Mouse (Mus musculus) olfactory bulb, adult 2 months (tissue): ENCODE measurements at regions not wholly inside any gene's neighbourhood (a gene's known extent, or its start where the extent isn't known, plus 50 kb on each side); places are given as distances from the start of the nearest gene placed in this dataset.

Experiments used
- H3K27ac ChIP-seq: fragments of 200-500 bp; 2 replicates; pipeline ENCODE4 v1.5.1; 2012; ENCODE audit warnings: low read depth, low read length; ENCODE audit not compliant: insufficient read depth
- H3K4me1 ChIP-seq: fragments of 200-500 bp; 2 replicates; pipeline ENCODE4 v1.6.1; 2012; ENCODE audit warnings: low read length; ENCODE audit not compliant: control insufficient read depth, insufficient read depth
- H3K4me3 ChIP-seq: fragments of 200-500 bp; 2 replicates; pipeline ENCODE4 v1.5.1; 2012; ENCODE audit warnings: mild to moderate bottlenecking, low read depth, low read length, moderate library complexity; ENCODE audit not compliant: insufficient read depth
- CTCF ChIP-seq: fragments of 200-500 bp; IDR thresholded peaks from 2 replicates; pipeline ENCODE4 v1.5.1; 2012; ENCODE audit warnings: low read depth, mild to moderate bottlenecking, low read length, moderate library complexity; ENCODE audit not compliant: insufficient read depth
- POLR2A ChIP-seq: fragments of 200-500 bp; IDR thresholded peaks from 2 replicates; pipeline ENCODE4 v1.6.1; 2012; ENCODE audit warnings: mild to moderate bottlenecking, low read depth, low read length, moderate library complexity; ENCODE audit not compliant: insufficient read depth
- WGBS: fragments of 180-500 bp; shearing (Covaris S2); methylation state at CpG from one replicate; pipeline ENCODE4 v1.1.7; 2018; 5-methylcytosine and 5-hydroxymethylcytosine counted together

DNA sequence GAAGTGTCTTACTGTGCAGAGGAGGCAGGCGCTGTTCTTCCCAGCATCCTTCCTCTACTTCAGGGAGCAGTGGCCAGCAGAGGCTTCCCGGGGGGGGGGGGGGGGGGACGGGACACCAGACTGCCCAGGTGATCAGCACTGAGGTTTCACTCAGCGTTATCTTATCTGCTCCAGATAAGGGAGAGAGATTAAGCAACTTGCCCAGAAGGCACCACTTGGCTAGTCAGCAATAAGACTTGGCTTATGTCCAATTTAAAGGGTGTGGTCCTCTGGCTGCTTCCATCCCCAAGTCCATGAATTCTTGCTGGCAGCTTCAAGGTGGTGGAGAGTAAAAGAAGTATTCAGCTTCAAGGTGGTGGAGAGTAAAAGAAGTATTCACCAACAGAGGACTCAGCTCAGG lies 108.9 kb upstream of the Ptch1 start:
- WGBS, result 51% methylated on average over 4 of the region's 4 CpGs
- TF ChIP-seq POLR2A, result no peak
- no peak for TF ChIP-seq CTCF
- no peaks in the 10 kb centered on the region; the same call in 1 of the 2 replicates for H3K4me1 ChIP-seq
- H3K27ac ChIP-seq, result no peak overlapping the region
- no peak overlapping the region for H3K4me3 ChIP-seq

DNA sequence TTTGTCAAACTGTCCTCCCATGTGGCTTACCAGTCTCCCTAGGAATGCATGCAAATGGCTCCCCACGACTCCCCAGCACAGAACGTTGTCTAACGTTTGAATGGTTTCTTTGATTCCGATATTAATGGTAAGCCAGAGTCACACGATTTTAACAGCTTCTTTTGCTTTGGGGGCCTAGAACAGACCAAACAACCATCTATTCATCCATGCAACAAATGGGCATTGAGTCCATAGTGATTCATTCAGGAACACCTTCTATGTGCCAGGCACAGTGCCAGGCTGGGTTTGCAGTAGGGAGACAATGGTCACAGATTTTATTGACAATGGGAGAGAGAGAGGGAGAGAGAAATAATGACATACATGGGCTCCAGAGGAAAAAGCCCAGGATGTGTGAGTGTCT lies 118.6 kb upstream of the Ptch1 start:
- Histone ChIP-seq H3K27ac (no peak overlapping the region), H3K4me3 (no peak overlapping the region), H3K4me1 (peaks cover 6% of the 10 kb centered on the region)
- TF ChIP-seq POLR2A, result no peak
- no peak for TF ChIP-seq CTCF
- 52% methylated on average over 5 of the region's 5 CpGs for WGBS

DNA sequence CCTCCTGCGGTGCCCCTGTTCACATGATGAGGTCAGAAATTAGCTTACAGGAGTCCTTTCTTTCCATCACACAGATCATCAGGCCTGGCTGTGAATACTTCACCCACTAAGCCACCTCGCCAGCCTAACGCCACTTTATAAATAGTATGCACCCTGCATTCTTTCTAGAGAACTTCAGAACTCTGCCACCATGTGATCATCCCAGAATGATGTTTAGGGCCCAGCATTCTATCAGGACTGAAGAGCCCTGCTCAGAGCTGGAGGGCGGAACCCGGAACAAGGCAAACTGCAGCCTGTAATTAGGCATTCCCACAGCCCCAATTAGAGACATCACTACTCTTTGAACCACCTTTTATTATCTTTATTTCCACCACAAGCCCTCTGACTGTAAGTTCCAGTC lies 120.2 kb upstream of the Ptch1 start:
- 35% methylated on average over 5 of the region's 5 CpGs for WGBS
- no peak for TF ChIP-seq POLR2A
- TF ChIP-seq CTCF, result no peak
- no peak overlapping the region for H3K27ac ChIP-seq
- peaks cover 6% of the 10 kb centered on the region for H3K4me1 ChIP-seq
- H3K4me3 ChIP-seq, result no peak overlapping the region

DNA sequence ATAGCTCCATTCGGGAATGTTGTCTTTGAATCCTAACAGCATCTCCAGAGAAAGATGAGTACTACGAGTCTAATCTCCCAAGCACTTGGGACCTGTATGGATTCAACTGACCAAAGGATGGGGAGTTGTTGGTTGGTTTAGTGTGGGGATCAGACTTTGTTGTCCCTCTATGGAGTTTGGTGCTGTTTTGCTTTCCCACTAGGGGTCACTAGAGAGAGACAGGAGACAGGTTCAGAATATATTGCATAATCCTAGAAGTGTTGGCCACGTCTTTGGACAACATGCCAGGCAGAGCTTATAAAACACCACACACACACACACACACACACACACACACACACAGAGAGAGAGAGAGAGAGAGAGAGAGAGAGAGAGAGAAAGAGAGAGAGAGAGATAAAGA lies 118.6 kb upstream of the Ercc6l2 start:
- WGBS, result 68% methylated on average over 3 of the region's 3 CpGs
- Histone ChIP-seq H3K4me3 (no peak overlapping the region), H3K27ac (no peak overlapping the region), H3K4me1 (peaks cover 9% of the 10 kb centered on the region)
- no peak for TF ChIP-seq POLR2A
- TF ChIP-seq CTCF, result no peak

DNA sequence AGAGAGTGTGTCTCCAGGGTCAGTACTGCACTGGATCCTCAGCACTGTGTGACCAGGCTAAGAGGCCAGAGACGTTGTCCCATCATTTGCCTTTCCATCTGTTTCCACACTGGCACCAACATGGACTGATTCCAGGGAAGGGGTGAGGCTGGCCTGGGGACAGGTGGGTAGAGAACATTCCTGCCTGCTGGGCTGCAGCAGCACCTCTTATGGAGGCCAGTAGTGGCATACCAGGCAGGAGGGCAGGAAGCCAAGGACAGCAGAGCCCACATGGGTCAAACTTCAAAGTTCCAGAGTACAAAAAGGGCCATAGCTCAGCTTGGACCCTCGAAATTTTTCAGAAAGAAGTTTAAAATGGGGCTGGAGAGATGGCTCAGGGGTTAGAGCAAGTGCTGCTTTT lies 115.4 kb upstream of the Ercc6l2 start:
- no peak for TF ChIP-seq POLR2A
- TF ChIP-seq CTCF, result no peak
- 70% methylated on average over 2 of the region's 2 CpGs for WGBS
- peaks cover 6% of the 10 kb centered on the region for H3K4me1 ChIP-seq

GRCm38 (mm10) chr13:63700747-63701146 lies 114.3 kb upstream of the Ercc6l2 start:
- no peak overlapping the region for H3K27ac ChIP-seq
- WGBS, result 83% methylated on average over 3 of the region's 3 CpGs
- peaks cover 6% of the 10 kb centered on the region for H3K4me1 ChIP-seq
- no peak overlapping the region for H3K4me3 ChIP-seq
- no peak for TF ChIP-seq CTCF
- TF ChIP-seq POLR2A, result no peak

More for the DNA sequence above, 115.4 kb upstream of the Ercc6l2 start:
- Histone ChIP-seq H3K27ac (no peak overlapping the region), H3K4me3 (no peak overlapping the region)

DNA sequence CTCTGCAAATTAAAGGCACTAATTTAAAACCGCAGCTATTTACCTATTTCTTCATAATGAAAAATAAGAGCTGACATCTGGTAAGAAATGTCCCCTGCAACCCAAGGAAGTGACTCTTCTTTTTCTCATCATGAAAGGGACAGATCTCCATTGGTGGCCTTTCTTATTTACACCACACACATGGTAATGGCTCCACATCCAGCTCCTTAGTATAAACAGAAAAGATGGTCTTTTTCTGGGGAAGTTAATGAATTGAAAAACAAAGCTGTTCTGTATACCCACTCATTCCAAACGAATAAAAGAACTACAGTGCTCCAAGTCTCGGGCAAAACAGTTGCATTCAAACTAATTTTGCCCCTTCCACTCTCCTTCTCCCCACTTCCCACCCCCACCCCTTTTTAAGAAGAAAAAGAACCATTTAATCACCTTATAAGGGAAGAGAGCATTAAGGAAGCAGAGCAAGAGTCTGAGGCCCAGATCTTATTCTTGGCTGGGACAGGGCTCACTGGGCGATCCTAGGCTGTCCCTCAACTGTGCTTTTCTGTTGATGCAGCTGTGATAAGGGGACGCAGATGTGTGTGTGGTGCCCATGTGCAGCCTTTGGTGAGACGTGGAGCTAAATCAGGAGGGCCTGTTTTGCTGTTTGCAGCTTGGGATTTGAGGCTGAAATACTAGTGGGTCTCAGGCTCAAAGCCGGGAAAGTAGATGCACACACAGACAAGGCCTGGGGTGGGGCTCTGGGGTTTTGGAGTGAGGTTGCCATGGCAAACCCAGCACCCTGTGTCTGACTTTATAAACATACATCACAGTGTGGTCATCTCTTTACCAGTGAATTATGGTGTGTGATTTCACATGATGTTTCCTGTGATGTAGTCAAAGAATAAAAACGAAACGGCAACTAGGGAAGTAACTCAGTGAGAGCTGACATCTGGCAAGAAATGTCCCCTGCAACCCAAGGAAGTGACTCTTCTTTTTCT lies 113.6 kb upstream of the Ercc6l2 start:
- 57% methylated on average over 9 of the region's 9 CpGs for WGBS
- Histone ChIP-seq H3K4me3 (no peak overlapping the region), H3K4me1 (peaks cover 6% of the 10 kb centered on the region), H3K27ac (no peak overlapping the region)
- no peak for TF ChIP-seq CTCF

DNA sequence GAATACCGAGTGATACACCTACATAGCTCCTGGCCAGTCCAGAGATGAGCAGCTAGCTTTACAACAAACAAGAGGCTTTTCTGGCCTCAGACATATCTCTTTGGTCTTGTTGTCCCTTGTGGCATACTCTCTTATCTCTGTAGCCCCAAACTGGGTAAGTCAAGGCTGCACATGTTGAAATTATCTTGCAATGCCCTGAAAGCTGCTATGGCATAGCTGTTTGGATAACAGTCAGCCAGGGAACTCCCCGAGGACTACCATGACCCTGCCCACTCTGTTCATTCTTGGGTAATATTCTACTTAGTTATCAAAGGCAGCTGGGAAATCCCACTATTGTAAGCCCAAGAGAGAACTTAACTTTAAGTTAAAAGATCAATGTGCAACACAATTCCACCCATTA lies 106.5 kb upstream of the Ercc6l2 start:
- WGBS, result 94% methylated on average over 2 of the region's 2 CpGs
- Histone ChIP-seq H3K27ac (no peak overlapping the region), H3K4me1 (no peaks in the 10 kb centered on the region), H3K4me3 (no peak overlapping the region)
- TF ChIP-seq CTCF (no peak), POLR2A (no peak)

GRCm38 (mm10) chr13:63713137-63713536 lies 101.9 kb upstream of the Ercc6l2 start:
- WGBS, result 89% methylated on average over 3 of the region's 3 CpGs
- H3K4me3 ChIP-seq, result no peak overlapping the region
- TF ChIP-seq POLR2A (no peak), CTCF (no peak)
- H3K4me1 ChIP-seq, result no peaks in the 10 kb centered on the region
- H3K27ac ChIP-seq, result no peak overlapping the region
